Mouse (Mus musculus) forebrain, embryonic 15.5 days (tissue): Measurements from ENCODE around the gene Kremen2. TPM values are rescaled to one million over a fixed set of nuclear protein-coding genes. Genes with fewer than 3 reads are reported as not detected.

Experiments
- ATAC-seq: fragments of 200-750 bp; cut with Nextera tagmentation; replicated peaks from 2 replicates; pipeline ENCODE4 v1.8.0; 2017; ENCODE audit warnings: mild to moderate bottlenecking, moderate TSS enrichment, moderate library complexity
- H3K27ac ChIP-seq: fragments of 300-500 bp; sonication (generic); replicated peaks from 2 replicates; pipeline ENCODE4 v1.5.1; 2015; ENCODE audit warnings: mild to moderate bottlenecking, inconsistent platforms
- H3K27me3 ChIP-seq: fragments of 300-500 bp; sonication (generic); 2 replicates; pipeline ENCODE4 v1.6.1; 2015; ENCODE audit warnings: inconsistent platforms
- H3K36me3 ChIP-seq: fragments of 300-500 bp; sonication (generic); 2 replicates; pipeline ENCODE4 v1.6.1; 2015; ENCODE audit warnings: mild to moderate bottlenecking, inconsistent platforms
- H3K4me1 ChIP-seq: fragments of 300-500 bp; sonication (generic); 2 replicates; pipeline ENCODE4 v1.6.1; 2015; ENCODE audit warnings: inconsistent platforms
- H3K4me2 ChIP-seq: fragments of 300-500 bp; sonication (generic); replicated peaks from 2 replicates; pipeline ENCODE4 v1.6.1; 2015; ENCODE audit warnings: mild to moderate bottlenecking, inconsistent platforms
- H3K4me3 ChIP-seq: fragments of 300-500 bp; sonication (generic); 2 replicates; pipeline ENCODE4 v1.5.1; 2015; ENCODE audit warnings: mild to moderate bottlenecking, inconsistent platforms
- H3K9ac ChIP-seq: fragments of 300-500 bp; sonication (generic); replicated peaks from 2 replicates; pipeline ENCODE4 v1.6.1; 2015; ENCODE audit warnings: mild to moderate bottlenecking, inconsistent platforms
- H3K9me3 ChIP-seq: fragments of 300-500 bp; sonication (generic); 2 replicates; pipeline ENCODE4 v1.6.1; 2016; ENCODE audit warnings: inconsistent platforms
- WGBS: fragments of 180-500 bp; shearing (Covaris S2); methylation state at CpG from one replicate; pipeline ENCODE4 v1.1.7; 2015; ENCODE audit warnings: mixed read lengths; 5-methylcytosine and 5-hydroxymethylcytosine counted together
- polyA plus RNA-seq: library from polyadenylated mRNA; unstranded; fragments of >200 nt; fragmentation: Nextera tagmentation; extraction: Ambion mirVana; gene quantifications from 2 replicates; pipeline ENCODE4 v1.2.1, GENCODE M21; 2015

Kremen2 gene
- polyA plus RNA-seq, 1 experiment from 2014 or later, result 0.48 TPM

DNA sequence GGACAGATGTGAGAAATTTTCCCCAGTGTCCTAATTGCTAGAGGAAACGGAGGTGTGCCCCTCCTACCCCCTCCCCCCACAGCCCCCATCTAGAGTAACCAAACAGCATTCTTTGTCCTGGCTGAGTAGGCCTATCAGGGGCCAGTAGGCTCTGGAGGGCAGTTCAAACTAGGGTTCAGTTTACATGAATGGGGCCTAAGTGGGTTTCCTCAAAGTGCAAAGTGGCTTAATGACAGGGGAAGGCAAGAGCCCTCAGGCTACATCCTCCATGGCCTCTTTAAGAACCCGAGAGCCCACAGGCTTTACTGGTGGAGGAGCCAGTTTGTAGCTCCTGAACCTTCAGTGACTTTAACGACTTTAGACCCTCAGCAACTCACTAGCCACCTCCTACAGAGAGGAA lies 49.8 kb downstream of the Kremen2 start:
- Histone ChIP-seq H3K4me3 (no peak overlapping the region), H3K27ac (no peak overlapping the region), H3K9ac (no peak overlapping the region), H3K4me1 (peaks cover 9% of the 10 kb centered on the region), H3K36me3 (no peaks in the 10 kb centered on the region), H3K27me3 (peaks cover 24% of the 10 kb centered on the region), H3K4me2 (no peak overlapping the region), H3K9me3 (no peaks in the 10 kb centered on the region)
- no peak for ATAC-seq
- 8% methylated on average over 3 of the region's 3 CpGs for WGBS

DNA sequence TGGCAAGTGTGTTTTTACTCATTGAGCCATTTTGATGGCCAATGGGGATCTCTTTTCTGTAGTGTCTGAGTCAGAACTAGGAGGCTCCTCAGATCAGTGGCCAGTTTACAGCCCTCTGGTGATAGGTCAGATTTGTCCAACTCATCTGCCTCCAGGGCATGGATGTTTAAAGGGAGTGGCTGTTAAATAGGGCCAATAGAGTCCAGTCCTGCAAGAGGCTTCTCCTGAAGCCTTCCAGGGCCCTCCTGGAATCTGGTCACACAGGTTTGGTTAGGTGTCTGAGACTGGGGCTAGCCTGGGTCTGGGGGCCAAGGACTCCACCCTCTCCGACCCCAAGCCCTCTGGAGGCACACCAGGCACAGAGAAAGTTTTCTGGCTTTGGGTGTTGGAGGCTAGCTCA lies 51.1 kb downstream of the Kremen2 start:
- H3K4me3 ChIP-seq, result no peak overlapping the region
- peaks cover 6% of the 10 kb centered on the region for H3K4me1 ChIP-seq
- ATAC-seq, result no peak
- WGBS, result 48% methylated on average over 1 of the region's 1 CpGs
- H3K9me3 ChIP-seq, result no peaks in the 10 kb centered on the region
- no peak overlapping the region for H3K27ac ChIP-seq
- H3K36me3 ChIP-seq, result no peaks in the 10 kb centered on the region
- H3K27me3 ChIP-seq, result peaks cover 18% of the 10 kb centered on the region
- no peak overlapping the region for H3K9ac ChIP-seq
- H3K4me2 ChIP-seq, result no peak overlapping the region

Other genes with a start within 250 kb of the Kremen2 start
- gene Zfp213, start 181.6 kb downstream of the Kremen2 start, polyA plus RNA-seq, result 21.0 and 21.5 TPM in 2 replicates
- gene Zfp13, start 146.3 kb downstream of the Kremen2 start, polyA plus RNA-seq, result 26.9 and 30.2 TPM in 2 replicates
- gene Zscan10, start 145.0 kb downstream of the Kremen2 start, polyA plus RNA-seq, result not detected in 2 replicates
- 1.3 and 1.7 TPM in 2 replicates for gene Mmp25, start 100.6 kb downstream of the Kremen2 start, polyA plus RNA-seq
- 0.22 TPM in 1 of 2 replicates, not detected in the other for gene Bicdl2, start 85.3 kb downstream of the Kremen2 start, polyA plus RNA-seq
- 90.3 and 92.0 TPM in 2 replicates for gene Hcfc1r1, start 72.2 kb downstream of the Kremen2 start, polyA plus RNA-seq
- 39.4 and 39.5 TPM in 2 replicates for gene Thoc6, start 72.0 kb downstream of the Kremen2 start, polyA plus RNA-seq
- gene Tnfrsf12a, start 68.4 kb downstream of the Kremen2 start, polyA plus RNA-seq, result 3.6 and 5.5 TPM in 2 replicates
- 0.42 and 0.50 TPM in 2 replicates for gene Cldn6, start 66.6 kb downstream of the Kremen2 start, polyA plus RNA-seq
- 1.2 TPM in 2 replicates for gene Cldn9, start 61.8 kb downstream of the Kremen2 start, polyA plus RNA-seq
- gene 1520401A03Rik, start 23.1 kb downstream of the Kremen2 start, polyA plus RNA-seq, result not detected in 2 replicates
- 26.7 and 28.4 TPM in 2 replicates for gene Pkmyt1, start 19.5 kb downstream of the Kremen2 start, polyA plus RNA-seq
- 39.4 and 39.7 TPM in 2 replicates for gene Paqr4, start 5.0 kb downstream of the Kremen2 start, polyA plus RNA-seq
- gene Flywch1, start 25.8 kb upstream of the Kremen2 start, polyA plus RNA-seq, result 162 and 164 TPM in 2 replicates
- 30.7 and 31.9 TPM in 2 replicates for gene Flywch2, start 40.2 kb upstream of the Kremen2 start, polyA plus RNA-seq
- 562 and 569 TPM in 2 replicates for gene Srrm2, start 44.7 kb upstream of the Kremen2 start, polyA plus RNA-seq
- gene Elob, start 83.3 kb upstream of the Kremen2 start, polyA plus RNA-seq, result 1,149 and 1,206 TPM in 2 replicates
- gene Prss33, start 90.2 kb upstream of the Kremen2 start, polyA plus RNA-seq, result not detected in 2 replicates
- gene Prss32, start 98.0 kb upstream of the Kremen2 start, polyA plus RNA-seq, result not detected in 2 replicates
- gene Prss41, start 98.3 kb upstream of the Kremen2 start, polyA plus RNA-seq, result 0.52 and 1.0 TPM in 2 replicates
- gene Prss21, start 122.2 kb upstream of the Kremen2 start, polyA plus RNA-seq, result not detected in 2 replicates
- not detected in 2 replicates for gene Dcpp1, start 135.0 kb upstream of the Kremen2 start, polyA plus RNA-seq
- not detected in 2 replicates for gene Dcpp2, start 135.0 kb upstream of the Kremen2 start, polyA plus RNA-seq
- not detected in 2 replicates for gene Dcpp3, start 171.6 kb upstream of the Kremen2 start, polyA plus RNA-seq
- gene Sbp, start 195.8 kb upstream of the Kremen2 start, polyA plus RNA-seq, result not detected in 2 replicates
- not detected in 2 replicates for gene Sbpl, start 209.4 kb upstream of the Kremen2 start, polyA plus RNA-seq
- not detected in 2 replicates for gene Prss30, start 234.7 kb upstream of the Kremen2 start, polyA plus RNA-seq